Mouse (Mus musculus): Measurements from ENCODE around the gene Vmn1r43.
"Not testable (repeated sequence)": the region's sequence is repeated elsewhere in the genome, so short reads cannot be mapped to it uniquely, and the experiment has no call there.

Vmn1r43 gene

GRCm38 (mm10) chr6:89876313-89876712, at the start of gene Vmn1r43, which contains the start of gene Vmn1r42:
Gene Vmn1r43 (minus strand): TSS chr6:89876413.
Gene Vmn1r42 (minus strand): TSS chr6:89876413.
- not testable (repeated sequence) for DNase-seq (ENCODE audit: low spot score in 2 of 2)

DNA sequence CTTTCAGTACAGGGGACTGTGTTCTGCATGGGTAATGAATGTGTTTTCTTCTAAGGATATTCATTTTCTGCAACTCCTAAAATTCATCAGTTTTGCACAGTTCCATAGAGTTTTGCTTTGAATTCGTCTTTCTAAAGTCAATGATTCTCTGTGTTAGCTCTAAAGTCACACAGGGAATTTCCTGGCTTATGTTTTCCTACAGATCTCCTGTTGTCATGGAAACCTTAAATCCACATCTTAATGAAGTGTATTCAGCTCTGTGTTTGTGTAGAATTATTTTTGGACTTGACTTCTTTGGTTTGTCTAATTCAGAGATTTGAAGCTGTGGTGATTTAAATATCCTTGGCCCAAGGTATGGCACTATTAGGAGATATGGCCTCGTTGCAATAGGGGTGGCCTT, 7.6 kb upstream of the Vmn1r43 start:
- no peak for DNase-seq (ENCODE audit: low spot score in 2 of 2)

DNA sequence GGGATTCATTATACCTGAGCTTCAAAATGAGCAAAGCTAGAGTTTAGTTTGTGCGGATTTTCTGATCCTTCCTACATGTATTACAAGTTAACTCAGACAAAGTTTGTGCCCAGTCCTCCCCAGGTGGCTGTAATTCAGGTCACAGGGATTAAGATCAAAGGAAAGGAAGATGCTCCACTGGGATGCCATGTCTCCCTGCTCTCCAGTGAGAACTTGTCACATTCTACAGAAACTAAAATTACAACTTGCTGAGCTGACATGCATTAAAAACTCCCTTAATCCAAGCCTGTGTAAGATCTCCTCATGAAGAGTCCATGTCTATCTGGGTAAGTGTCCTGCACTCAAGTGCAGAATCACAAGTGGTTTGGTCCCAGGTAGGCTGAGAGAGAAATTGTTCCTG, 7.1 kb upstream of the Vmn1r43 start, which contains the start of gene Vmn1r44:
Gene Vmn1r44, plus strand, starts transcription at position 301 of the 400 bp plus-strand sequence.
- no peak for DNase-seq (ENCODE audit: low spot score in 2 of 2)

GRCm38 (mm10) chr6:89880867-89881266, 4.7 kb upstream of the Vmn1r43 start:
- no peak for DNase-seq (ENCODE audit: low spot score in 2 of 2)

GRCm38 (mm10) chr6:89876963-89877362, 750 bp upstream of the Vmn1r43 start:
- no peak for DNase-seq (ENCODE audit: low spot score in 2 of 2)

- DNase-seq (ENCODE audit: low spot score in 2 of 2): no peak
Observed at GRCm38 (mm10) chr6:89867976-89868375, 8.2 kb downstream of the Vmn1r43 start.

DNA sequence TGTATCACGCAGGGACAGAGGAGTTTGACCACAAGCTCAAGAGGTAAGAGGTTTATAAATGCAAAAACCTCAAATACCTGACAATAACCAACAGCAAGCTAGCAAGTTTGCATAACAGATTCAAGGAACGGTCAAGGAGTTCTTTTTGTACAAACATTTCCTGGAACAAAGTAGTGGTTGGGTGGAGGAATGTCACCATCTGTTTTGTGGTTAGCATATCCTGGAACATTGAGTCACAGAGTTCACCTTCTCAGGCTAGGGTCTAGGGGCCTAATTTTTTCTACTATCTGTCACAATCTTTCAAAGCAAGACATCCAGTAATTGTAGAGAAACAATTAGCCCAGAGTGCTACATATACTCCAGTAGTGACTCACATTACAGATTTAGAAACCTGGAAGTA, 8.9 kb downstream of the Vmn1r43 start:
- no peak for DNase-seq (ENCODE audit: low spot score in 2 of 2)

DNA sequence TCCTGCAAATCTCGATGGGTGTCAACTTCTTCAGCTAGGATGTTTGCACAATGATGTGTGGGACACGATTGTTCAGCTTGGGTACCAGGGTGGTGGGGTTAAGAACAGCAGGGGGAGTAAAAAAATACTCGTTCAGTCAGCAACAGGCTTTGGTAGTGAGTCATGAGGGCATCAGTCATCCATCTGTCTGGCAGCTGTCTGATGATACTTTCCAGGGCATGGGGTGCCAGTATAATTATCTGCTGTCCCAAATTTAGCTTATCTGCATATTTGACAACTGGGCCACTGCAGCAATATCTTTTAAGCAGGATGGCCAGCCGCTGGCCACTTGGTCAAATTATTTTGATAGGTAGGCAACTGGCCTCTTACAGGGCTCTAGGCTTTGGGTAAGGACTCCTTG, 12.4 kb downstream of the Vmn1r43 start:
- DNase-seq (ENCODE audit: low spot score in 2 of 2): no peak

DNA sequence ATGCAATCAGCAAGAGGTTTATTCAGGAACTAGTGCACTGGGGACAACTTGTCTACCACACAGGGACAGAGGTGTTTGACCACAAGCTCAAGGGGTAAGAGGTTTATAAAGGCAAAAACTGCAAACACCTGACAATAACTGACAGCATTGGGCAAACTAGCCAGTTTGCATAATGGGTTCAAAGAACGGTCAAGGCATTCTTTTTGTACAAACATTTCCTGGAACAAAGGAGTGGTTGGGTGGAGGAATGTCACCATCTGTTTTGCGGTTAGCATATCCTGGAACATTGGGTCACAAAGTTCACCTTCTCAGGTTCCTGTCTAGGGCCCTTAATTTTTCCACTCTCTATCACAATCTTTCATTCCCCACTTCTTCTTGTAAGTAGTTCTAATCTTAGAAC, 16.4 kb downstream of the Vmn1r43 start:
- DNase-seq (ENCODE audit: low spot score in 2 of 2): no peak

GRCm38 (mm10) chr6:89857552-89857951, 18.7 kb downstream of the Vmn1r43 start:
- no peak for DNase-seq (ENCODE audit: low spot score in 2 of 2)

All from natural killer cell, adult 2 months (primary cell).